Mouse (Mus musculus) cerebellum, adult 2 months (tissue): ENCODE measurements around the gene Eps15l1. TPM values are rescaled to one million over a fixed set of nuclear protein-coding genes. Genes with fewer than 3 reads are reported as not detected.
A peak's percentile ranks its signal among the peaks of the same experiment; 100 is the strongest.

Experiments
- DNase-seq, 2 experiments: peaks; one replicate each; pipeline ENCODE4 v3.0.0; 2021
- H3K27ac ChIP-seq: fragments of 200-500 bp; 2 replicates; pipeline ENCODE4 v1.5.1; 2012; ENCODE audit warnings: low read length, control low read depth, inconsistent platforms; ENCODE audit not compliant: insufficient read depth
- H3K27me3 ChIP-seq: fragments of 200-500 bp; 2 replicates; pipeline ENCODE4 v1.6.1; 2012; ENCODE audit warnings: inconsistent platforms, mild to moderate bottlenecking, low read length, moderate library complexity; ENCODE audit not compliant: control insufficient read depth, insufficient read depth
- H3K4me1 ChIP-seq: fragments of 200-500 bp; 2 replicates; pipeline ENCODE4 v1.6.1; 2011; ENCODE audit warnings: low read length; ENCODE audit not compliant: control insufficient read depth, insufficient read depth
- H3K4me3 ChIP-seq: fragments of 200-500 bp; replicated peaks from 2 replicates; pipeline ENCODE3; 2011; ENCODE audit warnings: mild to moderate bottlenecking, low read depth, low read length, control low read depth; ENCODE audit not compliant: insufficient read depth
- CTCF ChIP-seq: fragments of 200-500 bp; IDR thresholded peaks from 2 replicates; pipeline ENCODE4 v1.5.1; 2011; ENCODE audit warnings: low read depth, mild to moderate bottlenecking, control low read depth, low read length, moderate library complexity, borderline replicate concordance; ENCODE audit not compliant: insufficient read depth
- POLR2A ChIP-seq: fragments of 200-500 bp; IDR thresholded peaks from 2 replicates; pipeline ENCODE4 v1.6.1; 2011; ENCODE audit warnings: low read length, control low read depth, borderline replicate concordance; ENCODE audit not compliant: insufficient read depth
- WGBS: fragments of 180-500 bp; shearing (Covaris S2); methylation state at CpG from one replicate; pipeline ENCODE4 v1.1.7; 2018; 5-methylcytosine and 5-hydroxymethylcytosine counted together
- polyA plus RNA-seq: library from polyadenylated mRNA; depleted of rRNA; stranded (reverse); fragments of >200 nt; gene quantifications from 2 replicates; pipeline ENCODE4 v1.2.3, GENCODE M21; 2012; rRNA removed

Gene Eps15l1
- polyA plus RNA-seq, 1 experiment, result 74.4 TPM

DNA sequence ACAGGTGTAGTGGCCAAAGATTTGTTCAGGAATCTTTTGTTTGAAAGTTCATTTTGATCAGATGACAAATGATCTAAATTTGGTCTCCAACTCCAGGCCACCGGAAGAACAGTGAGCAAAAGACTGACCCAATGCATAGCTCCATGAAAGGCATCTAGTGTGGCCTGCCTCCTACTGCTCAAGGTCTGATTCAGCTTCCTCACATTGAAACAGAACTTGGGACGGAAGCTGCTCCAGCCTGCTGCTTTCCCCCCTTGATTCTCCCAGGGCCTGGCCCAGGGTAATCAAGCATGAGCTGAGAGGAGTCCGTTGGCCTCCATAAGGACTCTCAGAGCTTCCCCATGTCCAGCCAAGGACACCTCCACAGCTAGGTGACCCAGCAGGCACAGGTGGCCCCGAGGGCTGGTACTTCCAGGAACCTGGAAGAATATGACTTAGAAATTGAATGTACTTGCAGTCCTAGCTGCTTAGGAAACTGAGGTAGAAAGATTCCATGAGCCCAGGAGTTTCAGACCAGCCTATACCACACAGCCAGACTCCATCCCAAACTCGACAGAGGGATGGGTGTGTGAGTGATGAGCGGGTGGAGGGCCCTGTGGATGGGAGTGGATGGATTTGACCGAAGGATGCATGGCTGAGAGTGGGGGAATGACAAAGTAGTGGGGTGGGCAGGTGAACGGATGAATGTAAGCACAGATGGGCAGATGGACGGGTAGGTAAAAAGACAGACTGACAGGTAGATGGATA, 120.4 kb downstream of the Eps15l1 start:
- Histone ChIP-seq H3K27ac (no peak overlapping the region), H3K27me3 (no peaks in the 10 kb centered on the region), H3K4me1 (no peaks in the 10 kb centered on the region; the same call in 1 of the 2 replicates), H3K4me3 (no peak overlapping the region)
- no peak for TF ChIP-seq CTCF
- TF ChIP-seq POLR2A, result no peak
- DNase-seq, result no peak
- 76% methylated on average over 9 of the region's 9 CpGs for WGBS

DNA sequence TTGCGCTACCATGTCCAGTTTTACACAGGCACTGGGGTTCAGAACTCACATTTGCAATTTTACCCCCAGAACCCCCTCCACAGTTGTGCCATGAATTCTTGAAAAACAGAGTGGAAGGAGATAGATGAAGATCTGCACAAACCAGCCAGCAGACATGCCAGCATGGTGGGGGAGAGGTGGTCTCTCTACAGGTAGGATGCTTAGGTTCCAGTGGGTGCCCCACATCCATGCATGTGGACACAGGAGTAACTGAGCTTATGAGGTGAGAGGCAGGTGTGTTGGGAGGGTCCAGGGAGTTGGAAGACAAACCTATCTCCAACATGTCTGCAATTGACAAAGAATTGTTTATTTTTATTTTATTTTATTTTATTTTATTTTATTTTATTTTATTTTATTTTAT, 122.3 kb downstream of the Eps15l1 start:
- H3K4me1 ChIP-seq, result peaks cover 9% of the 10 kb centered on the region; the same call in 1 of the 2 replicates
- no peaks in the 10 kb centered on the region for H3K27me3 ChIP-seq
- WGBS, result 100% methylated on average over 1 of the region's 1 CpGs
- no peak overlapping the region for H3K4me3 ChIP-seq
- no peak for DNase-seq
- no peak for TF ChIP-seq CTCF
- no peak for TF ChIP-seq POLR2A
- no peak overlapping the region for H3K27ac ChIP-seq

DNA sequence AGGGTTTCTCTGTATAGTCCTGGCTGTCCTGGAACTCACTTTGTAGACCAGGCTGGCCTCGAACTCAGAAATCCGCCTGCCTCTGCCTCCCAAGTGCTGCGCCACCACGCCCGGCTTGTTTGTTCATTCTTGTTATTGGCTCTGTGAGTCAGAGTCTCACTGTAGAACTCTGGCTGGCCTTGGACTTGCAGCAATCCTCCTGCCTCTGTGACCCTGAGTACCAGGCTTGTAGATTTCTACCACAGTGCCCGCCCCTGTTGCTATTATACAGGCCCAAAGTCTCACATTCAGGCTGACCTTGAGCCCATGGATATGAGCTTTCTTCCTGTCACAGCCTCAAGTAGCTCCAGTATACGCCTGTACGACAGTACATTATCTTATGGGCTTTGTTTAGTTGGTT, 124.7 kb downstream of the Eps15l1 start:
- H3K27ac ChIP-seq, result no peak overlapping the region
- 97% methylated on average over 8 of the region's 8 CpGs for WGBS
- TF ChIP-seq CTCF, result no peak
- TF ChIP-seq POLR2A, result no peak
- peaks cover 9% of the 10 kb centered on the region; the same call in 1 of the 2 replicates for H3K4me1 ChIP-seq
- H3K27me3 ChIP-seq, result no peaks in the 10 kb centered on the region
- H3K4me3 ChIP-seq, result no peak overlapping the region
- no peak for DNase-seq

DNA sequence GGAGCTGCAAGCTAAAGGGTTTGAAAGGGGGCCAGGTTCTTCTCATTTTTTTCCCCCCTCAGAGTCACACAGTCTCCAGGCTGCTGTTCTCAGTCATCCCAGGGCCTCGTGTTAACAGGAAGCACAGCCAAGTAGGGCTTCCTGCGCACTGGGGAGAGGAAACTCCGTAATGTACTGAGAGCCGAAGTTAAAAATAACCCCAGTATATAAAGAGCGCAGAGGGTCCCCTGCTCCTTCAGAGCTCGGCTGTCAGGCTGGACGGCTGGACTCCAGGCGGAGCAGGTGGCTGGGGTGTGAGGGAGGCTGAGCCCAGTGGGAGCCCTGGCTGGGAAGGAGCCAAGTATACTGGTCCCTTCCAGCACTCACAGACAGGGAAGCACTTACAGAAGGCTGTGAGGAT, 125.6 kb downstream of the Eps15l1 start:
- no peak for TF ChIP-seq POLR2A
- no peak for TF ChIP-seq CTCF
- H3K27ac ChIP-seq, result 0 out of 2 replicates have a peak overlapping the region, but pooled peaks have one; percentile 3
- WGBS, result 2% methylated on average over 8 of the region's 8 CpGs
- H3K4me1 ChIP-seq, result peaks cover 9% of the 10 kb centered on the region; the same call in 1 of the 2 replicates
- peak; percentile 90 to 94 for DNase-seq
- no peak overlapping the region for H3K4me3 ChIP-seq
- no peaks in the 10 kb centered on the region for H3K27me3 ChIP-seq

DNA sequence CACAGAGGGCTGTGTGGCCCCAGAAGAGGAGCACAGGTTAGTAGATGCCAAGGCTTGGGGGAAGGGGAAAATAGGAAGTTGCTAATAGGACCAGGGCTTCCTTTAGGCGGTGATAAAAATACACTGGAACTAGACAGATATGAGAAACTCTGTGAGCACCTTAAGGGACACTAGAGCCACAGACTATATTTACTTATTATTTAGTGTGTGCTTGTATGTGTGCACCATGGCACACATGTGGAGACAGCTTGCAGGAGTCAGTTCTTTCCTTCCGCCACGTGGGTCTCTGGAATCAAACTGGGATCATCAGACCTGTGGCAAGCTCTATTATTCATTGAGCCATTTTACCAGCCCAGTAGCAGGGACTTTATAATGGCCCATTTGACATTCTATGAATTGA, 126.1 kb downstream of the Eps15l1 start:
- Histone ChIP-seq H3K4me3 (no peak overlapping the region), H3K27me3 (no peaks in the 10 kb centered on the region), H3K4me1 (peaks cover 9% of the 10 kb centered on the region; the same call in 1 of the 2 replicates), H3K27ac (no peak overlapping the region)
- WGBS, result 50% methylated on average over 3 of the region's 3 CpGs
- TF ChIP-seq CTCF, result no peak
- DNase-seq, result no peak

DNA sequence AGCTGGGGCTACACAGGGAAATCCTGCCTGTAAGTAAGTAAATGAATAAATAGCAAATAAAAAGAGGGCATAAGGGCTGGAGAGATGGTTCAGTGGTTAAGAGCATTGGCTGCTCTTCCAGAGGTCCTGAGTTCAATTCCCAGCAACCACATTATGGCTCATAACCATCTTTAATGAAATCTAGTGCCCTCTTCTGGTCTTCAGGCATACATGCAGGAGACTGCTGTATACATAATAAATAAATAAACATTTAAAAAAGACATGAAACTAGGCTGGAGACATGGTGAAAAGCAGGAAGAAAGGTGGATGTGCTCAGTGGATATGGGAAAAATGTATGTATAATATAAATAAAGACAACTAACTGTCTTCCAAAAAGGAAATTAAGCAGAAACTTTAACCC, 128.0 kb downstream of the Eps15l1 start:
- TF ChIP-seq CTCF, result no peak
- no peak for TF ChIP-seq POLR2A
- no peak for DNase-seq
- Histone ChIP-seq H3K4me3 (no peak overlapping the region), H3K27ac (no peak overlapping the region), H3K27me3 (no peaks in the 10 kb centered on the region), H3K4me1 (peaks cover 9% of the 10 kb centered on the region; the same call in 1 of the 2 replicates)

DNA sequence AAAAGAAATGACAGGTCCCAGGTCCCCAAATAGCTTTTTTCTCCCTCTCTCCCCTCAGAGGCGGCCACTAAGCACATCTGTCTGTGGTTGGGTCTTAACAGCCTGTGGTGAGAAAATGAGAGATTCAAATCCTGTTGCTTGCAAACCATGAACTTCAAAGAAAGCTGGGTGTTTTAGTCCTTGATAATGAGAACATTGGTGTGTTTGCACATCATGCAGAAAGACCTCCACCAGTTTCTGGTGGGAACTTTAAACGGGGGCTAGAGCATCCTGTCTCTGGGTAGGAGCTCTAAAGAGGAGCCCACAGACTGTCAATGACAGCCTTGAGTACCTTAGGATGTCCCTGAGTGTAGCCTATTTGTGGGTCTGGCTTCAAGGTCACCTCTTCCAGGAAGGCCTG, 130.2 kb downstream of the Eps15l1 start:
- DNase-seq, result no peak
- H3K27ac ChIP-seq, result no peak overlapping the region
- TF ChIP-seq CTCF (no peak), POLR2A (no peak)
- no peaks in the 10 kb centered on the region for H3K27me3 ChIP-seq
- no peak overlapping the region for H3K4me3 ChIP-seq
- peaks cover 9% of the 10 kb centered on the region; the same call in 1 of the 2 replicates for H3K4me1 ChIP-seq
- 91% methylated on average over 2 of the region's 2 CpGs for WGBS

Other genes with a start within 250 kb of the Eps15l1 start
- gene Hsh2d, start 231.8 kb downstream of the Eps15l1 start, polyA plus RNA-seq, result 0.11 TPM in 1 of 2 replicates, not detected in the other
- gene Cib3, start 208.6 kb downstream of the Eps15l1 start, polyA plus RNA-seq, result not detected in 2 replicates
- not detected in 2 replicates for gene Gm11034, start 207.8 kb downstream of the Eps15l1 start, polyA plus RNA-seq
- gene Fam32a, start 201.7 kb downstream of the Eps15l1 start, polyA plus RNA-seq, result 71.2 and 78.5 TPM in 2 replicates
- 109 and 112 TPM in 2 replicates for gene Ap1m1, start 181.4 kb downstream of the Eps15l1 start, polyA plus RNA-seq
- gene Gm10282, start 116.2 kb downstream of the Eps15l1 start, polyA plus RNA-seq, result 3.9 TPM in 2 replicates
- 6.3 and 7.1 TPM in 2 replicates for gene Klf2, start 102.4 kb downstream of the Eps15l1 start, polyA plus RNA-seq
- gene Calr3, start 22.4 kb upstream of the Eps15l1 start, polyA plus RNA-seq, result 3.0 and 4.4 TPM in 2 replicates
- 8.5 and 10.4 TPM in 2 replicates for gene 1700030K09Rik, start 22.4 kb upstream of the Eps15l1 start, polyA plus RNA-seq
- 54.5 and 65.5 TPM in 2 replicates for gene Cherp, start 53.8 kb upstream of the Eps15l1 start, polyA plus RNA-seq
- gene Slc35e1, start 71.2 kb upstream of the Eps15l1 start, polyA plus RNA-seq, result 40.1 and 41.1 TPM in 2 replicates
- 9.6 and 10.3 TPM in 2 replicates for gene Med26, start 126.8 kb upstream of the Eps15l1 start, polyA plus RNA-seq
- gene Smim7, start 149.6 kb upstream of the Eps15l1 start, polyA plus RNA-seq, result 72.3 and 73.7 TPM in 2 replicates
- 107 and 111 TPM in 2 replicates for gene Tmem38a, start 150.6 kb upstream of the Eps15l1 start, polyA plus RNA-seq
- gene Nwd1, start 225.3 kb upstream of the Eps15l1 start, polyA plus RNA-seq, result 21.2 and 21.6 TPM in 2 replicates